Mouse (Mus musculus) gastrocnemius, postnatal 25 days (tissue): ENCODE measurements around the gene Serpinb2. TPM values are rescaled to one million over a fixed set of nuclear protein-coding genes. Genes with fewer than 3 reads are reported as not detected.

Source experiments
- DNase-seq: peaks from one replicate; pipeline ENCODE4 v3.0.0; 2022
- total RNA-seq, 2 experiments: library from RNA; stranded (reverse); gene quantifications; 1 replicate in 1 of 2; 2 replicates in 1 of 2; pipeline ENCODE4 v1.2.3; 2021

Gene Serpinb2
- total RNA-seq, 2 experiments from 2014 or later: not detected

GRCm38 (mm10) chr1:107581220-107581619 lies 70.0 kb downstream of the Serpinb2 start:
- DNase-seq: no peak

- no peak for DNase-seq
Observed at GRCm38 (mm10) chr1:107582900-107583299, 71.7 kb downstream of the Serpinb2 start.

GRCm38 (mm10) chr1:107583958-107584376 lies 72.7 kb downstream of the Serpinb2 start:
- no peak for DNase-seq

- DNase-seq: no peak
Observed at GRCm38 (mm10) chr1:107584932-107585331, 73.7 kb downstream of the Serpinb2 start.

Other genes starting within 250 kb of the Serpinb2 start
- gene Serpinb3b, start 233.1 kb upstream of the Serpinb2 start, total RNA-seq: not detected
- gene Serpinb3c, start 233.1 kb upstream of the Serpinb2 start, total RNA-seq: not detected
- not detected for gene Serpinb11, start 150.2 kb upstream of the Serpinb2 start, total RNA-seq
- gene Serpinb7, start 111.8 kb upstream of the Serpinb2 start, total RNA-seq: not detected
- gene Serpinb8, start 78.6 kb downstream of the Serpinb2 start, total RNA-seq: 1 to 10 TPM; 3.4 to 3.5 TPM